Mouse (Mus musculus) thymus, postnatal 14 days (tissue): ENCODE measurements around the gene Serpine1.
A peak's percentile ranks its signal among the peaks of the same experiment; 100 is the strongest.
"Not testable (repeated sequence)": the region's sequence is repeated elsewhere in the genome, so short reads cannot be mapped to it uniquely, and the experiment has no call there.

Experiments
- DNase-seq: peaks from one replicate; pipeline ENCODE4 v3.0.0; 2021

The Serpine1 gene

GRCm38 (mm10) chr5:137072079-137072960, at the start of gene Serpine1:
Gene Serpine1 (minus strand): TSS chr5:137072268.
- DNase-seq: peak; percentile 68

- DNase-seq: no peak
These were observed 49.2 kb upstream of the Serpine1 start for GRCm38 (mm10) chr5:137121280-137121679.

DNA sequence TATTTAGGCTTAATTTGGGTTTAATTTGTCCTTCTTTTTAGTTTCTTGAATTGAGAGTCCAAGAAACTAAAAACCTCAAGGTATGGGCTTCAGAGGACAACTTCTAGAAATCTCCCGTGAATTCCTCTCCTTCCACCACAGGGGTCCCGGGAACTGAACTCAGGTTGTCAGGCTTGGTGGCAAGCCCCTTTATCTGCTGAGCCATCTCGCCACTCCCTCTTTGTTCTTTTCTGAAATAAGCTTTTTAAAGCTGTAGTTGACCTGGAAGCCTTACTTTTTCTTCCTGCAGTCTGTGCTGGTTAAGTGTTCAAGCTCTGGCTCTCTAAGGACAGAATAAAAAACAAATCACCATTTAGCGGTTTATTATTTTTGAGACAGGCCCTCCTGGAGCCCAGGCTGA, 46.8 kb upstream of the Serpine1 start:
- no peak for DNase-seq

DNA sequence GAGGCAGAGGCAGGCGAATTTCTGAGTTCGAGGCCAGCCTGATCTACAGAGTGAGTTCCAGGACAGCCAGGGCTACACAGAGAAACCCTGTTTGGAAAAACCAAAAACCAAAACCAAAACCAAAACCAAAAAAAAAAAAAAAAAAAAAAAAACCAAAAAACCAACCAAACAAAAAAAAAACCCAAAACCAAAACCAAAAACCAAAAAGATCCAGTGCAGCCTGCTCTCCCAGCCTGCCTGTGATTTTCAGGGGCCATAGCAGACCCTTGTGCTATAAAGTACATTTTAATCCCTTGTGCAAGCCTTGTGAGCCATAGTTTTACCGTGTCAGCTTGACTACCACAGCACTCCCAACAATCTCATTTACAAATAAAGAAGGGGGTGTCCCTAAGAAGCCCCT, 45.9 kb upstream of the Serpine1 start:
- not testable (repeated sequence) for DNase-seq

DNA sequence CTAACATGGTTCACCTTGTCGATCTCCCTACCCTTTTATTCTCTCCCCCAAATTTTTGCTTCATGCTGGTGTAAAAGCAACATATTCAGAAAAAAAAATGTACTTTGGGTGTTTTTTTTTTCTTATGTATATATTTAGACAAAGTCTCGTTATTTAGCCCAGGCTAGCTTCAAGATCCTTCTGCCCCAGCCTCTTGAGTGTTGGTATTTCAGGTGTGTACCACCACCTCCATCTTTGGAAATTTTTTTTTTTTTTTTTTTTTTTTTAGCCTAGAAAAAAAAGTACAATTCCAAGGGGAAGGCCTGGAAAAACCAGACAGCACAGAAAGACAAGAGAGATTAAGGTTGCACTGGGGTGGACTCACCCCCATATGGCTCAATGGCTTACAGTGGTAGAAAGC, 44.9 kb upstream of the Serpine1 start:
- no peak for DNase-seq

- DNase-seq: peak; percentile 87
These were observed 44.1 kb upstream of the Serpine1 start, which contains the start of gene Trim56 for GRCm38 (mm10) chr5:137115866-137116847. Gene Trim56 (minus strand): TSS chr5:137116209.

DNA sequence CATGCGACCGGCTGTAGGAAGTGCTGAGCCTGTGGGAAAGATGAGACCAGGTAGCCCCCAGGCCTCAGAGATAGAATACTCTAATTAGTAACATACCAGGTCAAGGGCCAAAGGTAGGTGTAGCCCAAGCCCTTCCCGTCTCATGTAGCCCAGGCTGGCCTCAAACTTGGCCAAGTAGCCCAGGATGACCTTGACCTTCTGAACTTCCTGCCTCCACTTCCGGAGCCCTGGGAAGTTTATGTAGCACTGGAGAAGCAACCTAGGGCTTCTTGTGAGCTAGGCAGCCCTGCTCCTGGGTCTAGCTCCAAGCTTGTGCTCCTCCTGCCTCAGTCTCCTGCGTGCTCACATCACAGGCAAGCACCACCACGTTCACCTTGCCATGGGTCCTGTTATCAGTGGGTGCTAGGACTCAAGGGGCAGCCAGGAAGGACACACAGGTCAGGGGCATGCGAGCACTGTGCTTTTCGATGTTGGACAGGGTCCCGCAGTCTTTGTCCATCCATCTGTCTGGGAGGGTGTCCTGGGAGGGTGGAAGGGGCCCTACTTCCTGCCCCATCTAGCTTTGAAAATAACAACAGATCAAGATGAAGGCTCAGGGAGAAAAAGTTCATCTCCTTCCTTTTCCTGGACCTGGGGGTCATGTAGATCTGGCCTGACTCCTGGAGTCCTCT, 43.0 kb upstream of the Serpine1 start:
- peak; percentile 19 for DNase-seq

GRCm38 (mm10) chr5:137111542-137112408, 39.7 kb upstream of the Serpine1 start:
- no peak for DNase-seq

GRCm38 (mm10) chr5:137110863-137111262, 38.8 kb upstream of the Serpine1 start:
- no peak for DNase-seq

GRCm38 (mm10) chr5:137109941-137110593, 38.0 kb upstream of the Serpine1 start:
- DNase-seq: no peak

DNA sequence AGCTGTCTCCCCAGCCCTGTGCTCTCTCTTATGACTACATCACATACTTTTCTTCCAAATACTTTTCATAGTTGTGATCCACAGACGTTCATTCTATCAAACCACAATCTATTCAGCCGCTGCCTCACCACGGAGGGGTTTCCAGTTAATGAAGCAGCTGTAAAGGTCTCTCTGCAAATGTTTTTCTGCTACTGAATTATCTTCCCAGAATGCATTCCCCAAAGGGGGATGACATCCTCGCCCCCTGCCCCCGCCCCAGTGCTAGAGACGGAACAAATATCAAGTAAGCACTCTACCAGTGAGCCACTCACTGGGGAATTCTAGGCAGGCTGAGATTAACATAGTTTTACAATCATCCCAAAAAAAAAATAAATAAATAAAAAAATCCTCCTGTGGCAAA, 36.0 kb upstream of the Serpine1 start:
- no peak for DNase-seq

DNA sequence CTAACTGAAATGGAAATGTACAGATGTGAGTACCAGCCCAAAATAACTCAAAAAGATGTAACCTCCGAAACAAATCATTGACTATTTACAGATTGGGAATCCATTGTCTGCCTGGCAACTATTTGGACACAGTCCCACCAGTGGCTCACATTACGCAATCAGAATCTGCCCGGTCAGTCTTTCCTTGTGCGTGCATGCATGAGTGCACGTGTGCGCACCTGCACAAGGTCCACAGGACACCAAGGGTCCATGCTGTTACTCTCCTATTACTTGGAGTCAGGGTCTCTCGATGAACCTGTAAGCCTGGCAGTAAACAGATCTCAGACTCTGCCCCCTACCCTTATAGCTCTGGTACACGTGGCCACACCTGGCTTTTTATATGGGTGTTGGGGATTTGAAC, 35.6 kb upstream of the Serpine1 start:
- no peak for DNase-seq

- DNase-seq: peak; percentile 81
These were observed 35.0 kb upstream of the Serpine1 start for GRCm38 (mm10) chr5:137107024-137107423.

GRCm38 (mm10) chr5:137106434-137106833, 34.4 kb upstream of the Serpine1 start:
- DNase-seq: no peak

GRCm38 (mm10) chr5:137103969-137104368, 31.9 kb upstream of the Serpine1 start:
- DNase-seq: no peak

DNA sequence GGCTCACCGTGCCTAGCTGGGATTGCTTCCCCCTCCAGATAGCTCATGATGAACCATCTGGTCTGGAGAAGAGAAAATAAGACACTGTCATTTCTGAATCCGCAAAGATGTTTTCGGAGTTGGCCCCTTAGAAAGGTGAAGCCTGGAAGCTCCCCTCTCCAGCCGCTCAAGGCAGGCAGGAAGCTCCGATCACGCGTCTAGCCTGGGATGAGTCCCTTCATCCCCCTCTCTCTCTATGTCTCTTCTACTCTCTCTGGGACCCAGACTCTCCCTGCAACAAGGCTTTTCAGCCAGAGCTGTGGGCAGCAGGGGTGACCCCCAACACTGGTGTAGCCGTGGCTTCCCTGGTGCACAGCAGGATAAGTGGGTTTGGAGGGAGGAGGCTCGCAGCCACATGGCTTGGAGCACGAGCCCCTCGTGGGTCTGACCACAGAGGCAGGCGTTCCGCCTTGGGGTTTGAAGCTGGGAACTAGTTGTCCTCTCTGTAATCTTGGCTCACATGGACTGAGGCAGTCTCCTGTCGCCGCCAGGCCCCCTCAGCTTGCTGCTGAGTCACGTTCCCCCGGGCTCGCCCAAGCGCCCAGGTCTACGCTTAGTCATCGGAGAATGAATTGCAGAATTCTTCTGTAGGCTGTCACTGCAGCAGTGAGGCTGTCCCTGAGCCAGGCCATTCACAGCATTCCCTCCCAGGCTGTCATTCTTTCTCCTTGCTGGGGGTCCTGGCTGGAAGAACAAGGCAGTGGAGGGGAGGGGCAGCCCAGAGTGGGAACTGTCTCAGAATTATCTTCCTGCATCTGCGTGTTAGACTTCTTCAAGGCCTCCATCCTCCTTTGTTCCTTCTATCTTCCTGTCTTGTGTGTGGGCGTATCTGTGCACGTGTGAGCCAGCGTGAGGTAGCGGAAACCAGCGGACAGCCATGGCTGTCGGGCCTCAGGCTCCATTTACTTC, 30.8 kb upstream of the Serpine1 start:
- peak; percentile 69 for DNase-seq

DNA sequence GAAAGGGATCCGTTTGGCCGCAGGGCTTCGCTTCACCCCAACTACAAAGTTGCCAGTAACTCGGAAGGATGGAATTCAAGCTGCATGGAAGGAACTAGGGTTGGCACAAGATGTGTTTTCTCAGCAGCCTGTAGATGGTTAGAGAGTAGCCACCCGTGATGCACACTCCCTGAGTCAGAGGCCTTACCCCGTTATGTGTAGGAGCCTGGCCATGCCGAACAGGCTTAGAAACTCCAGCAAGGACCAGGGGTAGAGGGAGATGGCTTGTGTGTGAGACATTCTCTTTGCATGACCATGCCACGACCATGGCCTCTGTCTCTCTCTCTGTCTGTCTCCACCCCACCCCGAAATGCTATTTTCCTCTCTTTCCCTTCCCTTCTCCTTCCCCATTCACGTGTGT, 30.0 kb upstream of the Serpine1 start:
- DNase-seq: no peak

DNA sequence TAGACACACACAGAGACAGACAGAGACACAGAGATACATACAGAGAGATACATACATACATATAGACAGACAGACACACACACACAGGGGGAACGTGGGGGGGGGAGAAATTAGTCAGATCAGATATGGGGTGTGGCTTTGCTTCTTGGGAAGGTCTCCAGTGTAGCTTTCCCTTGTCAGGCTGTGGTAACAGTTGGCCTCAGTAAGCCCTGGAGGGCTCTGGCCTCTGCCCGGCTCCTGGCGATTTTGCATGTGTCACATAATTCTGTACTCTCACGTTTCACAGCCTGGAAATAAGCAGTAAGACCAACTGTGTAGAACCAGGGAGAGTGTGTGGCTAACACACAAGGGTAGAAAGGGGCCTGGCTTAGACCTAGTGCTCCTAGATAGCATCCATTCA, 28.6 kb upstream of the Serpine1 start:
- no peak for DNase-seq

- no peak for DNase-seq
These were observed 26.4 kb upstream of the Serpine1 start for GRCm38 (mm10) chr5:137098418-137098817.

- DNase-seq: no peak
These were observed 24.0 kb upstream of the Serpine1 start for GRCm38 (mm10) chr5:137096037-137096436.
